Mouse (Mus musculus) C2C12 (cell line): ENCODE measurements around the gene R3hdm4.

Experiments
- CEBPB ChIP-seq: IDR thresholded peaks from one replicate; pipeline ENCODE4 v1.6.1; 2011; ENCODE audit warnings: low read depth, mild to moderate bottlenecking, control low read depth, moderate library complexity
- CTCF ChIP-seq: IDR thresholded peaks from one replicate; pipeline ENCODE4 v1.5.1; 2011; ENCODE audit not compliant: control insufficient read depth, insufficient read depth, insufficient read length
- FOSL1 ChIP-seq: IDR thresholded peaks from one replicate; pipeline ENCODE4 v1.8.0; 2011; ENCODE audit warnings: mild to moderate bottlenecking, low read length; ENCODE audit not compliant: poor library complexity, insufficient read depth, severe bottlenecking
- MAX ChIP-seq: IDR thresholded peaks from one replicate; pipeline ENCODE4 v1.6.1; 2011; ENCODE audit warnings: mild to moderate bottlenecking, control low read depth
- MYOD1 ChIP-seq: IDR thresholded peaks from one replicate; pipeline ENCODE4 v1.6.1; 2011; ENCODE audit warnings: low read depth; ENCODE audit not compliant: control insufficient read depth, insufficient read length
- MYOG ChIP-seq: IDR thresholded peaks from one replicate; pipeline ENCODE4 v1.6.1; 2011; ENCODE audit not compliant: control insufficient read depth, insufficient read length; ENCODE audit errors: extremely low read depth
- USF1 ChIP-seq: IDR thresholded peaks from one replicate; pipeline ENCODE4 v1.6.1; 2011; ENCODE audit warnings: low read depth, mild to moderate bottlenecking, control low read depth, moderate library complexity

- TF ChIP-seq MYOG (no peak), CTCF (peak; percentile 80), MAX (peak; percentile 70), MYOD1 (peak; percentile 8), CEBPB (no peak), USF1 (no peak), FOSL1 (no peak)
Measured at GRCm38 (mm10) chr10:79959847-79960601, 39.0 kb upstream of the R3hdm4 start, which contains the start of gene Wdr18.
